Mouse (Mus musculus): Measurements from ENCODE around the gene Mymk. TPM values are rescaled to one million over a fixed set of nuclear protein-coding genes. Genes with fewer than 3 reads are reported as not detected.

Mymk gene
- polyA plus RNA-seq, 1 experiment from 2014 or later = 0.17 TPM

GRCm38 (mm10) chr2:27042131-27042844 is 29.7 kb downstream of the Mymk start:
- no peak for TF ChIP-seq CTCF (IDR thresholded peaks at IDR 0.05; ENCODE audit: low read depth)
- no peak overlapping the region for H3K9ac ChIP-seq

DNA sequence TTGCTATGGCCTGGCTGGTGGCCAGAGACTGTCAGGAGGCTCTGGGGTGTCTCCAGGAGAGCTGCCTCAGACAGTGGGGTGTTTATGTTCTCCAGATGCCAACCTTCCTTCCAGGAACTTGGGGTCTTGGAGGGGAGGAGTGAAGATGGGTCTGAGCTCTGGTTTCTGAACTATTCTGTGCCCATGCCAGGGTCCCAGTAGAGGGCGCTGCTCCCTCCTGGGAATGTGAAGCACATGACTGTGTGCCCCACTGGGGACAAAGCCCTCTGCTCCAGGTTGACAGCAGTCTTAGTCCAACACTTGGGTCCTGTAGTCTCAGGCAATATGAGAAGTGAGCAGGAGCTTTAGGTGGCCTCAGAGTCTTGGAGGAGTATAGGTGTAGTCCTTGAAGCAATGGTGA is 32.7 kb downstream of the Mymk start:
- no peak overlapping the region for H3K4me2 ChIP-seq
- DNase-seq (peak; percentile 39), ATAC-seq (ENCODE audit: insufficient read depth) (no peak)
- no peak overlapping the region for H3K27ac ChIP-seq (ENCODE audit: low read depth)
- no peaks in the 10 kb centered on the region for H3K36me3 ChIP-seq (ENCODE audit: insufficient read depth)
- WGBS = 0% methylated on average over 1 of the region's 1 CpGs
- no peaks in the 10 kb centered on the region for H3K4me1 ChIP-seq (ENCODE audit: insufficient read depth)
- H3K9ac ChIP-seq = no peak overlapping the region
- no peaks in the 10 kb centered on the region for H3K9me3 ChIP-seq (ENCODE audit: low read depth, low read length)
- TF ChIP-seq CTCF (IDR thresholded peaks at IDR 0.05; ENCODE audit: low read depth) = peak; percentile 55
- H3K4me3 ChIP-seq (ENCODE audit: low read depth, low read length) = no peak overlapping the region
- H3K27me3 ChIP-seq (ENCODE audit: insufficient read depth, low read length) = no peaks in the 10 kb centered on the region

More at GRCm38 (mm10) chr2:27042131-27042844, 29.7 kb downstream of the Mymk start:
- 58% methylated on average over 8 of the region's 8 CpGs for WGBS
- no peak for ATAC-seq (ENCODE audit: insufficient read depth)
- Histone ChIP-seq H3K27ac (ENCODE audit: low read depth) (no peak overlapping the region), H3K36me3 (ENCODE audit: insufficient read depth) (no peaks in the 10 kb centered on the region), H3K27me3 (ENCODE audit: insufficient read depth, low read length) (no peaks in the 10 kb centered on the region), H3K9me3 (ENCODE audit: low read depth, low read length) (no peaks in the 10 kb centered on the region), H3K4me1 (ENCODE audit: insufficient read depth) (no peaks in the 10 kb centered on the region), H3K4me3 (ENCODE audit: low read depth, low read length) (no peak overlapping the region), H3K4me2 (no peak overlapping the region)
- no peak for DNase-seq

- no peak overlapping the region for H3K4me2 ChIP-seq
- no peaks in the 10 kb centered on the region for H3K36me3 ChIP-seq (ENCODE audit: insufficient read depth)
- ATAC-seq (ENCODE audit: insufficient read depth) (peak; percentile 32; the same call in 1 of the 2 replicates), DNase-seq (peak; percentile 94)
- H3K4me3 ChIP-seq (ENCODE audit: low read depth, low read length) = no peak overlapping the region
- TF ChIP-seq CTCF (IDR thresholded peaks at IDR 0.05; ENCODE audit: low read depth) = peak; percentile 97
- no peaks in the 10 kb centered on the region for H3K9me3 ChIP-seq (ENCODE audit: low read depth, low read length)
- 3% methylated on average over 3 of the region's 3 CpGs for WGBS
- no peak overlapping the region for H3K9ac ChIP-seq
- H3K4me1 ChIP-seq (ENCODE audit: insufficient read depth) = no peaks in the 10 kb centered on the region
- no peaks in the 10 kb centered on the region for H3K27me3 ChIP-seq (ENCODE audit: insufficient read depth, low read length)
- H3K27ac ChIP-seq (ENCODE audit: low read depth) = no peak overlapping the region
Observed at GRCm38 (mm10) chr2:27038596-27038995, 33.4 kb downstream of the Mymk start.

GRCm38 (mm10) chr2:27037008-27037407 is 35.0 kb downstream of the Mymk start:
- Histone ChIP-seq H3K36me3 (ENCODE audit: insufficient read depth) (no peaks in the 10 kb centered on the region), H3K27ac (ENCODE audit: low read depth) (no peak overlapping the region), H3K4me2 (no peak overlapping the region), H3K9me3 (ENCODE audit: low read depth, low read length) (no peaks in the 10 kb centered on the region), H3K4me1 (ENCODE audit: insufficient read depth) (no peaks in the 10 kb centered on the region), H3K9ac (no peak overlapping the region), H3K27me3 (ENCODE audit: insufficient read depth, low read length) (no peaks in the 10 kb centered on the region), H3K4me3 (ENCODE audit: low read depth, low read length) (no peak overlapping the region)
- ATAC-seq (ENCODE audit: insufficient read depth) (peak; percentile 68), DNase-seq (no peak)
- no peak for TF ChIP-seq CTCF (IDR thresholded peaks at IDR 0.05; ENCODE audit: low read depth)
- WGBS = 64% methylated on average over 4 of the region's 4 CpGs

GRCm38 (mm10) chr2:27036003-27036402 is 36.0 kb downstream of the Mymk start:
- 64% methylated on average over 3 of the region's 3 CpGs for WGBS
- ATAC-seq (ENCODE audit: insufficient read depth) = no peak
- no peak for DNase-seq

DNA sequence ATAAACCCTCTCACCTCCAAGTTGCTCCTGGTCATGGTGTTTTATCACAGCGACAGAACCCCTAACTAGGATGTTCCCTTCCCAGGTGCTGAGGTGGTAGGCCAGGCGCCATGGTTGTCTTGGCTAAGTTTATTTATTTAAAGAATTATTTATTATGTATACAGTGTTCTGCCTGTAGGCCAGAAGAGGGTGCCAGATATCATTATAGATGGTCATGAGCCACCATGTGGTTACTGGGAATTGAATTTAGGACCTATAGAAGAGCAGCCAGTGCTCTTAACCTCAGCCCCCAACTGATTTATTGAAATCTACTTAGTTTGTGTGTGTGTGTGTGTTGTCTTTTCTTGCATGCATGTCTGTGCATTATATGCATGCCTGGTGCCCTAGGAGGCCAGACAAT is 39.6 kb downstream of the Mymk start:
- Histone ChIP-seq H3K27me3 (ENCODE audit: insufficient read depth, low read length) (0 out of 2 replicates have a peak, but pooled peaks cover 8% of the 10 kb centered on the region), H3K9ac (no peak overlapping the region), H3K36me3 (ENCODE audit: insufficient read depth) (no peaks in the 10 kb centered on the region), H3K4me3 (ENCODE audit: low read depth, low read length) (no peak overlapping the region), H3K4me1 (ENCODE audit: insufficient read depth) (peaks cover 3% of the 10 kb centered on the region; the same call in 1 of the 2 replicates), H3K27ac (ENCODE audit: low read depth) (no peak overlapping the region), H3K4me2 (no peak overlapping the region), H3K9me3 (ENCODE audit: low read depth, low read length) (no peaks in the 10 kb centered on the region)
- no peak for ATAC-seq (ENCODE audit: insufficient read depth)
- 37% methylated on average over 2 of the region's 2 CpGs for WGBS
- no peak for TF ChIP-seq CTCF (IDR thresholded peaks at IDR 0.05; ENCODE audit: low read depth)
- DNase-seq = no peak

More at GRCm38 (mm10) chr2:27036003-27036402, 36.0 kb downstream of the Mymk start:
- Histone ChIP-seq H3K9ac (no peak overlapping the region), H3K4me3 (ENCODE audit: low read depth, low read length) (no peak overlapping the region), H3K9me3 (ENCODE audit: low read depth, low read length) (no peaks in the 10 kb centered on the region), H3K27ac (ENCODE audit: low read depth) (no peak overlapping the region), H3K4me2 (no peak overlapping the region), H3K27me3 (ENCODE audit: insufficient read depth, low read length) (no peaks in the 10 kb centered on the region), H3K4me1 (ENCODE audit: insufficient read depth) (no peaks in the 10 kb centered on the region), H3K36me3 (ENCODE audit: insufficient read depth) (no peaks in the 10 kb centered on the region)
- TF ChIP-seq CTCF (IDR thresholded peaks at IDR 0.05; ENCODE audit: low read depth) = no peak

GRCm38 (mm10) chr2:27028437-27029015 is 43.5 kb downstream of the Mymk start:
- Histone ChIP-seq H3K9me3 (ENCODE audit: low read depth, low read length) (no peaks in the 10 kb centered on the region), H3K4me1 (ENCODE audit: insufficient read depth) (peaks cover 3% of the 10 kb centered on the region; the same call in 1 of the 2 replicates), H3K4me3 (ENCODE audit: low read depth, low read length) (no peak overlapping the region), H3K36me3 (ENCODE audit: insufficient read depth) (no peaks in the 10 kb centered on the region), H3K4me2 (peak overlapping the region; percentile 50), H3K9ac (no peak overlapping the region), H3K27ac (ENCODE audit: low read depth) (no peak overlapping the region), H3K27me3 (ENCODE audit: insufficient read depth, low read length) (0 out of 2 replicates have a peak, but pooled peaks cover 8% of the 10 kb centered on the region)
- ATAC-seq (ENCODE audit: insufficient read depth) = no peak
- no peak for DNase-seq
- no peak for TF ChIP-seq CTCF (IDR thresholded peaks at IDR 0.05; ENCODE audit: low read depth)
- WGBS = 55% methylated on average over 4 of the region's 4 CpGs

Data from lung, embryonic 14.5 days (tissue).